Mouse (Mus musculus) neutrophil, adult 65 days (primary cell): Measurements from ENCODE around the gene Krtap8-1. TPM values are rescaled to one million over a fixed set of nuclear protein-coding genes. Genes with fewer than 3 reads are reported as not detected.

Source experiments
- total RNA-seq: library from RNA; stranded (reverse); gene quantifications from 2 replicates; pipeline ENCODE4 v1.2.4, GENCODE M21; 2023

Gene Krtap8-1
- total RNA-seq: not detected in 2 replicates

DNA sequence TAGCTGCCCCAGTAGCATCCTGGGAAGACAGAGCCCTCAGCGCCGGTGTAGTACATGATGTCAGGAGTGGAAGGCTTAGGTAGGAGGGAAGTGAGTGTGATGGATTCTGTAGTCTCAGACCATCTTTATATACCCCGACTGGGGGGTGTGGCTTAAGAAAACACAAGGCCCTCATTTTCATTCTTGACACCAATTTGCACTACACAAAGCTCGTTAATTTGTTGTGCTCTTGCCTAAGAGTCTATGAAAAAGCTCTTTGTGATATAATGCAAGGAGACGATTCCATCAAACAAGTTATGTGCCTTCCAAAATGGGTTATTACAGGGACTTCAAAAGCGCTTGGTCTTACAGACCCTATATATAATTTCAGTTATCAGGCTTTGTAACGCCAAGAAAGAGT is at the start of gene Krtap8-1:
TSS of gene Krtap8-1 (minus strand) at position 101 of the 400 bp plus-strand sequence.

DNA sequence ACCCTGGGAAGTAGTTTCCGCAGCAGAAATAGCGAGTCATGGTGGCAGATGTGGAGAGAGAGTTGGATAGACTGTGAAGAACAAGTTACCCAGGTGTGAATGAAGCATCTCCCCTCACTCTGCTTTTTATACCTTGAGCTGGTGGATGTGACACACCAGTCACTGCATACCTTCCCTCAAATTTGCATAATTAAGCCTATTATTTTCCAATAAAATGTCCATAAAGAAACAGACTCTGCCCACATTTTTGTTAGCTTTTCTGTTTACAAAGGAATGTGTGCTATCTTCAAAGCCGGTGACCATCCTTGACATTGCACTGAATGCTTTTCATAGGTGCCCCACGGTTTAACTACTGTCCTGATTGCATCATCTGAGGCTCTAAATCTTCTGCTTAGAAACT is 20.5 kb upstream of the Krtap8-1 start, which contains the start of gene Krtap7-1:
TSS of gene Krtap7-1 (minus strand) at position 101 of the 400 bp plus-strand sequence.

Other genes with a start within 250 kb of the Krtap8-1 start
- not detected in 2 replicates for gene Krtap21-1, start 84.1 kb downstream of the Krtap8-1 start, total RNA-seq
- gene Krtap6-2, start 67.8 kb downstream of the Krtap8-1 start, total RNA-seq: not detected in 2 replicates
- gene Krtap7-1, start 20.4 kb upstream of the Krtap8-1 start, total RNA-seq: not detected in 2 replicates
- gene Krtap11-1, start 83.2 kb upstream of the Krtap8-1 start, total RNA-seq: not detected in 2 replicates